Mouse (Mus musculus): ENCODE results near the gene Usf2. TPM values are rescaled to one million over a fixed set of nuclear protein-coding genes. Genes with fewer than 3 reads are reported as not detected.

The Usf2 gene
- total and polyA plus RNA-seq, 3 experiments, result 42.0 to 103 (median 47.0) TPM

- TF ChIP-seq ELF1 (IDR thresholded peaks at IDR 0.05; ENCODE audit: low read depth, low read length), result no peak
- TF ChIP-seq CHD1 (IDR thresholded peaks at IDR 0.05; ENCODE audit: low read depth, low read length), result no peak
- TF ChIP-seq UBTF (IDR thresholded peaks at IDR 0.05; ENCODE audit: low read depth, low read length), result no peak
- no peak for TF ChIP-seq HCFC1 (IDR thresholded peaks at IDR 0.05; ENCODE audit: low read depth, low read length)
- no peak for TF ChIP-seq NELFE (IDR thresholded peaks at IDR 0.05; ENCODE audit: low read depth, low read length)
- H3K9ac ChIP-seq (ENCODE audit: insufficient read depth, low read depth), result no peak overlapping the region
- no peaks in the 10 kb centered on the region for H3K36me3 ChIP-seq (replicated peaks in 1 of 2; ENCODE audit: control insufficient read depth in 1 of 2, insufficient read depth in 1 of 2, low read length in 1 of 2)
- DNase-seq (ENCODE audit: extremely low read depth), result no peak
- no peak overlapping the region for H3K4me3 ChIP-seq (replicated peaks in 1 of 3; ENCODE audit: low read depth in 2 of 3, low read length in 2 of 3, poor library complexity in 1 of 3)
- in situ Hi-C loops (cut with MboI; ENCODE audit: low pct_ligation_motif_present, low pct_unique_long_range_greater_than_20kb, low sequenced_read_pairs), result no loop called here
- peaks cover 4% of the 10 kb centered on the region for H3K27me3 ChIP-seq (replicated peaks)
- H3K9me3 ChIP-seq (replicated peaks; ENCODE audit: low read length), result peaks cover 6% of the 10 kb centered on the region
- no peaks in the 10 kb centered on the region for H3K79me2 ChIP-seq (replicated peaks; ENCODE audit: control insufficient read depth, extremely low read depth, insufficient read depth, poor library complexity, severe bottlenecking)
- H3K4me1 ChIP-seq (ENCODE audit: control insufficient read depth in 1 of 2, insufficient read depth in 2 of 2), result no peaks in the 10 kb centered on the region
- dilution Hi-C loops (cut with MboI; ENCODE audit: extremely low pct_ligation_motif_present, extremely low pct_unique_long_range_greater_than_20kb, low sequenced_read_pairs), result no loop called here
- H3K27ac ChIP-seq (ENCODE audit: insufficient read depth, low read depth), result no peak overlapping the region
- no peak overlapping the region for H3K4me2 ChIP-seq (ENCODE audit: insufficient read depth, low read depth, poor library complexity, severe bottlenecking)
Measured at GRCm38 (mm10) chr7:30992148-30992547, 35.5 kb upstream of the Usf2 start.

DNA sequence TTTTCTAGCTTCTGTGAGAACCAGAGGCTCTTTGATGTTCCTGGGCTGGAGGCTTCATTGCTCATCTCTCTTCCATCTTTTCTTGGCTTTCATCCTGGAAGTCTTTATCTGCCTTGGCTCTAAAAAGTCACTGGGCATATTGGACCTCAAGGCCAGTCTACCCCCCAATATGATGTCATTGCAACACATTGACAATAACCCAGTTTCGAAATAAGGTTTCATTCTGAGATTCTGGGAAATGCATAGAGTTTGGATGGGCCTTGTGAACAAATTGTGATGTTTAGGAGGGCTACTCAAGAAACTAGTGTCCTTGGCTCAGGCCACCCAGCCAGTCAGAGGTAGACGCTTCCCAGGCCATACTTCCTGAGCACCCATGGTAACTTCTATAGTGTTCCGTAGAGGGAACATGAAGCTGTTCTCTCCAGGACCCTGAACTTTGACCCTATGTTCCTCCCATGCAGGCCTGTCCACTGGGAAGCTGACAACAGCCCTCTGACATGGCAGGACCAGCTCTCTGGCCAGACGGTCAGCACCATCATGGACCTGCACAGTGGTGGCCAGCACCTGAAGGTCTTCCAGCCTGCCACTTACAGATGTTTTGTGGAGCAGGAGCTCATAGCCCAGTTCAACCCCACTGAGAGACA is 32.0 kb upstream of the Usf2 start:
- DNase-seq (ENCODE audit: extremely low read depth), result no peak
- Histone ChIP-seq H3K36me3 (replicated peaks in 1 of 2; ENCODE audit: control insufficient read depth in 1 of 2, insufficient read depth in 1 of 2, low read length in 1 of 2) (no peaks in the 10 kb centered on the region), H3K27me3 (replicated peaks) (peaks cover 4% of the 10 kb centered on the region), H3K4me1 (ENCODE audit: control insufficient read depth in 1 of 2, insufficient read depth in 2 of 2) (no peaks in the 10 kb centered on the region), H3K4me2 (ENCODE audit: insufficient read depth, low read depth, poor library complexity, severe bottlenecking) (no peak overlapping the region), H3K79me2 (replicated peaks; ENCODE audit: control insufficient read depth, extremely low read depth, insufficient read depth, poor library complexity, severe bottlenecking) (no peaks in the 10 kb centered on the region), H3K9me3 (replicated peaks; ENCODE audit: low read length) (no peaks in the 10 kb centered on the region), H3K27ac (ENCODE audit: insufficient read depth, low read depth) (no peak overlapping the region), H3K4me3 (replicated peaks in 1 of 3; ENCODE audit: low read depth in 2 of 3, low read length in 2 of 3, poor library complexity in 1 of 3) (no peak overlapping the region), H3K9ac (ENCODE audit: insufficient read depth, low read depth) (no peak overlapping the region)
- no peak for TF ChIP-seq MAX (IDR thresholded peaks at IDR 0.05; ENCODE audit: low read length)
- no peak for TF ChIP-seq SMC3 (IDR thresholded peaks at IDR 0.05; ENCODE audit: low read depth, low read length)
- TF ChIP-seq BHLHE40 (IDR thresholded peaks at IDR 0.05; ENCODE audit: low read depth, low read length), result no peak
- no peak for TF ChIP-seq CTCF (conservative IDR thresholded peaks at IDR 0.05 in 1 of 2, IDR thresholded peaks at IDR 0.05 in 1 of 2; ENCODE audit: low read depth in 2 of 2, low read length in 2 of 2)
- no peak for TF ChIP-seq NELFE (IDR thresholded peaks at IDR 0.05; ENCODE audit: low read depth, low read length)
- no peak for TF ChIP-seq ZNF384 (IDR thresholded peaks at IDR 0.05; ENCODE audit: low read depth, low read length)
- no peak for TF ChIP-seq MAZ (IDR thresholded peaks at IDR 0.05; ENCODE audit: low read depth, low read length)
- no peak for TF ChIP-seq POLR2A (IDR thresholded peaks at IDR 0.05; ENCODE audit: low read depth, low read length)
- TF ChIP-seq MAFK (IDR thresholded peaks at IDR 0.05; ENCODE audit: insufficient replicate concordance, low read length), result no peak
- TF ChIP-seq IRF4 (IDR thresholded peaks at IDR 0.05; ENCODE audit: low read depth, low read length), result no peak
- no peak for TF ChIP-seq EP300 (IDR thresholded peaks at IDR 0.05; ENCODE audit: low read length)
- no peak for TF ChIP-seq ZKSCAN1 (IDR thresholded peaks at IDR 0.05; ENCODE audit: borderline replicate concordance, low read depth, low read length)
- TF ChIP-seq NRF1 (IDR thresholded peaks at IDR 0.05; ENCODE audit: low read depth, low read length), result no peak
- TF ChIP-seq TCF12 (IDR thresholded peaks at IDR 0.05; ENCODE audit: low read depth, low read length), result no peak
- TF ChIP-seq E2F4 (IDR thresholded peaks at IDR 0.05; ENCODE audit: insufficient replicate concordance, low read depth, low read length), result no peak
- no peak for TF ChIP-seq HCFC1 (IDR thresholded peaks at IDR 0.05; ENCODE audit: low read depth, low read length)
- TF ChIP-seq UBTF (IDR thresholded peaks at IDR 0.05; ENCODE audit: low read depth, low read length), result no peak
- no peak for TF ChIP-seq JUN (IDR thresholded peaks at IDR 0.05; ENCODE audit: insufficient read depth, low read depth, low read length)
- dilution Hi-C loops (cut with MboI; ENCODE audit: extremely low pct_ligation_motif_present, extremely low pct_unique_long_range_greater_than_20kb, low sequenced_read_pairs) (no loop called here), in situ Hi-C loops (cut with MboI; ENCODE audit: low pct_ligation_motif_present, low pct_unique_long_range_greater_than_20kb, low sequenced_read_pairs) (no loop called here)

Data from CH12.LX (cell line).